Mouse (Mus musculus) urinary bladder, postnatal 36 days (tissue): ENCODE results near the gene Lrrc74b.
"Not testable (repeated sequence)": the region's sequence is repeated elsewhere in the genome, so short reads cannot be mapped to it uniquely, and the experiment has no call there.

Experiments used
- DNase-seq, 2 experiments: peaks; one replicate each; pipeline ENCODE4 v3.0.0; 2022; ENCODE audit warnings: low spot score in 2 of 2, mixed read lengths in 1 of 2

Lrrc74b gene

GRCm38 (mm10) chr16:17553910-17554685, 6.9 kb downstream of the Lrrc74b start:
- peak in 1 of 2 experiments; percentile 37 for DNase-seq

GRCm38 (mm10) chr16:17552837-17553236, 8.2 kb downstream of the Lrrc74b start:
- no peak for DNase-seq

- DNase-seq = no peak
Measured at GRCm38 (mm10) chr16:17542632-17543031, 18.4 kb downstream of the Lrrc74b start.

DNA sequence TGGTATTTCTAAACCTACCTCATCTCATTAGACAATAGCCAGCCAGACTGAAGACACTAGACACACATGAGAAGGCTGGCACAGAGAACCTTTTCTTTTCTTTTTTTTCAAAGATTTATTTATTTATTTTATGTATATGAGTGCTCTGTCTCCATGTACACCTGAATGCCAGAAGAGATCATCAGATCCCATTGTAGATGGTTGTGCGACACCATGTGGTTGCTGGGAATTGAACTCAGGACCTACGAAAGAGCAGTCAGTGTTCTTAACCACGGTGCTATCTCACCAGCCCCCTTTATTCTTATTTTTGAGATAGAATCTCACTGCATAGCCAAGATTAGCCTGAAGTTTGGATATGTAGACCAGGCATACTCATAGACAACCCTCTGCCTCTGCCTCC, 24.5 kb downstream of the Lrrc74b start:
- no peak for DNase-seq

- no peak for DNase-seq
Measured at GRCm38 (mm10) chr16:17532676-17533329, 28.2 kb downstream of the Lrrc74b start.

- no peak for DNase-seq
Measured at GRCm38 (mm10) chr16:17532271-17532670, 28.8 kb downstream of the Lrrc74b start.

- peak; percentile 96 for DNase-seq
Measured at GRCm38 (mm10) chr16:17530640-17531288, 30.3 kb downstream of the Lrrc74b start, which contains the start of gene Thap7. Thap7 (minus strand) TSS chr16:17531136.

DNA sequence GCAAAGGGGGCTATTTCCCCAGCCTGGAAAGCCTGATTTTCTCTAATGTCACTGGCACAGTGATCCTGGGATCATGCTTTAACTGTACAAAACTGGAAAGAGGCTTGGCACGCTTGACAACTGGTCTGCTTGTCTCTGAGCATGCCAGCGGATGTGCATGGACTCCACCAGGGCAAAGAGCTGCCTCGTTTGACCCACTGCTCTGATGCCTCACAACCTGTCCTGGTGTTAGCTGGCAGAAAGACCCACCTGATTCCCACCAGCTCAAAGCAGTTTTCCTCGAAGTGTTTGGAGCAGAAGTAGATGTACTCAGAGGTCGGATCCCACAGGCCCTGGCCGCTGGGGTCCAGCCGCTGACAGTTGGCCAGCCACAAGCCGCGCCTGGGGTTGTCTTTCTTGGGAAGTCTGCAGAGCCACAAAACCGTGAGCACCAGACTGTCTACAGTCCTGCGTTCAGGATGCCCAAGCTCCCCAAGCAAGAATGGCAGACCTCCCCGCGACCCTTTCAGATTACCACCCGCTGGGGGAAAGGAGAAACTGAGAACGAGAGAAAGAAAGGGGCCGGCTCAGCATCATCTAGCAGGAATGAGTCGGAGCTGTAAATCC, 31.0 kb downstream of the Lrrc74b start:
- DNase-seq = no peak

GRCm38 (mm10) chr16:17528276-17528675, 32.8 kb downstream of the Lrrc74b start:
- no peak for DNase-seq

DNA sequence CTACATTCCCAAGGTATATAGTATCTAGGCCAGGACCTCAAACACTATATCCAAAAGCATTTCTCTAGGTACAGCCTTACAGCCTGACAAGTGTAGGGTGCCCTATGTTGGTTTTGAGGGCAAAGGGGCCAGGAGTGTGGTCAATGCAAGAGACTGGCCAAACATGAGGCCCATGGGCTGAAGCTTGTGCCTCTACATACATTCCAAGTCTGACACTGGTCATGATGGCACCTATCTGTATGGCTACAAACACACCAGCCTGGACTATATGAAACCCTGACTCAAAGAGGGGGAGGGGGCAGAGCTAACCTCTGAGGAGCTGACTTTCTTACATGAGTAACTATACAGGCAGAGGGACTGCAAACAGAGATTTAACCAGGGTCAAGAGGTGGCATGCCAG, 33.4 kb downstream of the Lrrc74b start:
- no peak for DNase-seq

GRCm38 (mm10) chr16:17526223-17526622, 34.8 kb downstream of the Lrrc74b start:
- DNase-seq = no peak

GRCm38 (mm10) chr16:17525524-17525923, 35.5 kb downstream of the Lrrc74b start:
- DNase-seq = no peak

DNA sequence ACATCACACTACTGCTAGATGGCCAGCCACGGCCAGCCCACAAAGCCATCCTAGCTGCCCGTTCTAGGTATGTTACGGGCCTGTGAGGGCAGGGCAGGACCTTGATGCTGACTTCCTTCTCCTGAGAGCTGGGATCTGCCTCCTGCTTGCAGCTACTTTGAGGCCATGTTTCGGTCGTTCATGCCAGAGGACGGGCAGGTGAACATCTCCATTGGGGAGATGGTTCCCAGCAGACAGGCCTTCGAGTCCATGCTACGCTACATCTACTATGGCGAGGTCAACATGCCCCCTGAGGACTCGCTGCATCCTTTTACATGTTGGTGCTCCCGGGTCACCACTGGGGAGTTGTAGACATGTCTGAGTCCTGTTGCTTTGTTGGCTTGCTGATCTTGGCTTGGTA, 36.9 kb downstream of the Lrrc74b start:
- no peak for DNase-seq

GRCm38 (mm10) chr16:17518910-17519309, 42.1 kb downstream of the Lrrc74b start:
- no peak for DNase-seq

DNA sequence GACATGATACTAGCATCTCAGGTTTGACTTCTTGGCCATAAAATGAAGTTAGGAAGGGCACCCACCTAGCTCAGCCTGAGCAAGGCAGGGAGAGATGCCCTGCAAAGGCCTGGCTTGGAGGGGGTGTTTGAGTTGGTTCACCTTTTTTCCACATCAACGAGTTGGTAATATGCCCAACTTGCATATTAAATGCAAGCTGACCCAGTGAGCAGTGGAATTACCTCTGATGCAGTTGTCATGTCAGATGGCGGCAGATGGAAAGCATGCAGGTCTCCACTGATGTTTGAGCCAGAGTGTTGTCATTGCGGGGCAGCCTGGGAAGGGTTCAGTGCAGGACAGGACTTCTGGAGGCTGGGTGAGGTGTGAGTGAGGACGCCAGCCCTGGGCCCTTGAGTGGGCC, 49.6 kb downstream of the Lrrc74b start:
- DNase-seq = no peak

DNA sequence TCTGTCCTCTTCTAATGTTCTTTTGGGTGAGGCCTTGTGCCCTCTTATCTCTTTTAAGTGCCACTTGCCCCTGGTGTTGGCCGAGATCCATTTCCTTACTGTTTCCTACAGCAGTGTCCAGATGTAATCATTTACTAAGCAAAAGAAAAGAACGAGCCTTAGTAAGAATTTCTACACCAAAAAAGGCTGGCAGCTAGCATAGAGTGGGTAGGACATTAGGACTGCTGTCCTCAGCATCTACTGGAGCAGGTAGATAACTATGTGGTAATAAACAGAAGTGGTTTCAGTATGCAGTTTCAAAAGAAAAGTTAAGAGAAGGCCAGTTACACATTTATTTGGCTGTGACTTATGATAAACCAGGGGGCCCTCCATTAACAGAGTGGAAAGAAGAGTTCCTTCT, 50.4 kb downstream of the Lrrc74b start:
- DNase-seq = no peak

- no peak for DNase-seq
Measured at GRCm38 (mm10) chr16:17510143-17510542, 50.9 kb downstream of the Lrrc74b start.

GRCm38 (mm10) chr16:17509240-17509597, 51.8 kb downstream of the Lrrc74b start:
- no peak for DNase-seq

DNA sequence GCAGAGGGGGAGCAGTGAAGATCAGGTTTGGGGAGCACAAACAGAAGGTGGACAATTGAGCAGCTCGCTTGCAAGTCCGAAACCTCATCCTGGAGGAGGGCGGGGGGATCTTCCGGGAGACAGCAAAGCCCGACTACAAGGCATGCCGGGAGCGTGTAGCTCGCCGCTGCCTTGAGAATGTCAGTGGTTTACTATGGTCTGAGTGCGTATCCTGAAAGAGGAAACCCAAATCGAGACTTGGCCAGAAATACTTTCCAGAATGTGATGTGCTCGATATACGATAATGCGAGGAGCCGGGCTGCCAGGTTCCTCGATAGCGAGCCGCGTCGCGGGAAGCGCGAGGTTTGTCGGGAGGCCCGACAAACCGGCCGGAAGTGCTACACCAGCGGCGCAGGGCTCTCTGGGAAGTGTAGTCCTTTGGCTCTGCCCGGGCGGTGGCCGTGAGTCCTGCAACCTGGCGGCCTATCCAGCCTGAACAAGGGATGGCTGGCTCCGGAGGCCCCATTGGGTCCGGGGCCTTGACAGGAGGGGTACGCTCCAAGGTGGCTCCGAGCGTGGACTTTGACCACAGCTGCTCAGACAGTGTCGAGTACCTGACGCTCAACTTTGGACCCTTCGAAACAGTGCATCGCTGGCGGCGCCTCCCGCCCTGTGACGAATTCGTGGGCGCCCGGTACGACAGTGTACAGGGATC, 52.4 kb downstream of the Lrrc74b start, which contains the start of gene Lztr1:
Lztr1 (plus strand) TSS at position 143 of the 694 bp plus-strand sequence.
- DNase-seq = peak; percentile 89

DNA sequence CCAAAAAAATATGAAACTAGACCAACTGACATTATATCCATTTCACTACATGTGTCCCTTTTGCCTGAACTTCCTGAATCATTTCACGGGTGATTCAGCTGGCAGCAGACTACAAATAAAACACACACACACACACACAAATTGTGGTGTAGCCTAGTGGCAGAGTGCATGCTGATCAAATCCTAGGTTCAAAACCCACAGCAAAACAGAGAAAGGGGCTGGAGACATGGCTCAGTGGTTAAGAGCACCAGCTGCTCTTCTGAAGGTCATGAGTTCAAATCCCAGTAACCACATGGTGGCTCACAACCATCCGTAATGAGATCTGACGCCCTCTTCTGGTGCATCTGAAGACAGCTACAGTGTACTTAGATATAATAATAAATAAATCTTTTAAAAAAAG, 53.0 kb downstream of the Lrrc74b start:
- DNase-seq = not testable (repeated sequence)

- DNase-seq = no peak
Measured at GRCm38 (mm10) chr16:17507018-17507552, 54.0 kb downstream of the Lrrc74b start.
